Mouse (Mus musculus): ENCODE data around the gene Sptssa. TPM values are rescaled to one million over a fixed set of nuclear protein-coding genes. Genes with fewer than 3 reads are reported as not detected.

Gene Sptssa
- total RNA-seq, 4 experiments from 2014 or later = 25.7 to 28.2 (median 27.2) TPM

DNA sequence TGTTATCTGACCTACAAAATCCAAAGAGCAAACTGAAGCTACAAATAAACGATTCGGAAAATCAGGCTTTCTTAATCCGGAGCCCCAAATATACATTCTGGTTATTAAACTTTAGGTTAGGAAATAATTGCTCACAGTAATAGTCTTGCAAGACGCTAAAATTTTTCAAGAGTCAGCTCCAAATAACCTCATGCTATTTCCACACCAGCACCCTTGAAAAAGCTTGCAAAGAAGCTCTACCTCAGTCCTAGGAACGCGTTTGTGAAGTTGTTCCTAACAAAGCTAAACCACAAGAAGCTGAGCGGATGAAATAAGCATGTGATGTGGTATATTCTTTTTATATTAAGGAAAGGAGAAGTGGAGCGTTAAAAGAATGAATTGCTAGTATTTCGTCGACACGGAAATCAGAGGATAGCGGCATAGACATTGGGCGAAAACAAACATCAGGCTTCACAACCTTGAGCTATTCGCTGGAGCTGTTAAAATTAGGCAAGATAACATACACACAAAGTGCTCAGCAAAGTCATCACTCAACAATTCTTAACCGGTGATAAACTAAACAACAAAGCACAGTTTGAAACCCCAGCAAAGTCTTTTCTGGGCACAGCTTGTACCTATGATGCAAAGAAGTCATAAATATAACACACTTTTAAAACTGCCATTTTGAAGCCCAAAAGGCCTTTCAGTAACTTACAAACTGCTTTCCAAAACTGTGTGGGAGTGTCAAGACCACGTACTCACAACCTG is 908 bp downstream of the Sptssa start:
- DNase-seq (ENCODE audit: low spot score in 2 of 2) = no peak

DNA sequence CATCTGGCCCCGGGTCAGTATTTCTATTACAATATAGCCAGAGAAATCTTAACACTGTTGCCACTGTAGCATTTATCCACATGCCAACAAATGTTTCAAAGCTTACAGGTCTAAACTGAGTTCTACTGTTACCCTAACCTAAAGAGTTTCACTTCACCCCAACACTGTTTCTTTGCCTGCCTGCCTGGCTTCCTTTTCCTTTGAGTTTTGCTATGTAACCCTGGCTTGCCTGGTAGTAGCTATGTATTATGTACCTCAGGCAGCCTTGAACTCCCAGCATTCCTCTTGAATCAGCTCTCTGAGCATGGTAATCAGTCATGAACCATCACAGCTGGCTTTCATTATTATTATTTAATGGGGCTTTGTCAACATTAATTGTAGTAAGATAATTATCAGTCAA is 1.6 kb downstream of the Sptssa start:
- no peak for DNase-seq (ENCODE audit: low spot score in 2 of 2)

DNA sequence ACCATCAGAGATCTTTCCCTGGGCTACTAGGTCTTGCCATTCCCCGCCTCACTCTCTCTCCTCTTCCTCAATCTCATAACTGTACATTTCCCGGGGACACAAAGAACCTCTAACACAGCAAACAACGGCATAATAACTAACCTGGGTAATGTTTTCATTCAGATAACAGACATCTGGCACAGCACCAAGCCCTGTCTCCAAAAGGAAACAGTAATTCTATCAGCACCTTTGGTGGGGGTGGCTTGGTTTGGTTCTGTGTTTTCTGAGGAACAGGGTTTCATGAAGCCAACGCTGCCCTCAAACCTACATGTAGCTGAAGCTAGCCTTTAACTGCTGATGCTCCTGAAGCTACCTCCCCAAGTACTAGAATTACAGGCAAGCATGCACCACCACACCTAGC is 2.2 kb downstream of the Sptssa start:
- DNase-seq (ENCODE audit: low spot score in 2 of 2) = no peak

DNA sequence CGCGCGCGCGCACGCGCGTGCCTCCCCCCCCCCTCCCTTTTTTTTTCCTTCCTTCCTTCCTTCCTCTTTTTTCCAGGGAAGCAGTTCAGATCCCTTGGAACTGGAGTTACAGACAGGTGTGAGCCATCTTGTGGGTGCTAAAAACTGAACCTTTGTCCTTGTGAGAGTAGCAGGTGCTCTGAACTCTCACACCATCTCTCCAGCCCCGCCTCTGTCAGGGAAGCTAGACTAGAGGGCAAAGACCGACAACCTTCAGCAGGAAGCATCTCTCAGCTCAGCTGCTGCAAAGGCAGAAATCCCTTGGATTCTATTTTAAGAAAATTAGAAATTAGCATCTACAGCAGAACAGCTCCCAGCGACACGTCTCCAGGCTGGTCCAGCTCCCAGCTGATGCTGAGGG is 4.0 kb downstream of the Sptssa start:
- no peak for DNase-seq (ENCODE audit: low spot score in 2 of 2)

DNA sequence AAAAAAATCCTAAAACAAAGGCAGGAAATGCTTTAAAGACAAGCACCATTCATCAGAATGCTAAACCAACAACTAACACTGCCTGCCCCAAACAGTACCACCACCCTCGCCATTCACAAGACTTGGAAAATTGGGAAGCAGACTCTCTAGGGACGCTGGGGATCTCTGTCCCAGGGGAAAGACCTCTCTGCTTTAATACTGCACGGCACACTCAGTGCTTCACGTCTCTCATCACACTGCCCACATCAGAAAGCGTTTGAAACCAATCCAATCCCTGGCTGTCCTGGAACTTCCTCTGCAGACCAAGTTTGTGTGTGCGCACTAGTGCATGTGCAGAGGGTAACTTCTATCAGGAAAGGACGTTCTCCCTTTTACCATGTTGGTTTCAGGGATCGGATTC is 4.6 kb downstream of the Sptssa start:
- DNase-seq (ENCODE audit: low spot score in 2 of 2) = no peak

DNA sequence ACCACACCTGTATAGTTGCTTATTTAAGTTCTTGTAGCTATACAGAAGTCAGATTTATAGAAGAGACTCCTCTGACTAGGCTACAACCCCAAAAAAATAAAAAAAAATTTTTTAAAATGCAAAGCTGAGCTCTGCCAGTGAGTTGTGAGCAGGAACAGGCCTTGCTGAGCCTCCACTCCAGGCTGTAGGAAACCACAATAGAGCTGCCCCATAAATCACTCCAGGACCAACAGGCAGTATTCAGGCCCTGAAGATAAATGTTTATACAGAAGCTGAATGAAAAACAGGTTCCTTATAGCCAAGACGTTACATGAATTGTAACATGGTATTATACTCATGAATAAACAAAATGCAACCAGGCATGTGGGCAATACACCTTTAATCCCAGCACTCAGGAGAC is 5.2 kb downstream of the Sptssa start:
- no peak for DNase-seq (ENCODE audit: low spot score in 2 of 2)

DNA sequence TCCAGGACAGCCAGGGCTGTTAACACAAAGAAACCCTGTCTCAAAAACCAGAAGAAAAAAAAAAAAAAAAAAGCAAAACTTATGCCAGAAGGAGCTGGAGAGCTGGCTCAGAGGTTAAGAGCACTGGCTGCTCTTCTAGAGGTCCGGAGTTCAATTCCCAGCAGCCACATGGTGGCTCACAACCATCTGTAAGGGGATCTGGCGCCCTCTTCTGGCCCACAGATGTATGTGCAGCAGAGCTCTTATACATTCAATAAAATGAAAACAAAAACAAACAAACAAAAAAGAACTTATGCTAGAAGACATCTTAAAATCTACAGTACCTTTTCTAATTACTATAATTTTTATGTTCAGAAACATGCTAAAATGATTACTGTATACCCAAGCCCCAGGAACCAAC is 11.4 kb downstream of the Sptssa start:
- no peak for DNase-seq (ENCODE audit: low spot score in 2 of 2)

DNA sequence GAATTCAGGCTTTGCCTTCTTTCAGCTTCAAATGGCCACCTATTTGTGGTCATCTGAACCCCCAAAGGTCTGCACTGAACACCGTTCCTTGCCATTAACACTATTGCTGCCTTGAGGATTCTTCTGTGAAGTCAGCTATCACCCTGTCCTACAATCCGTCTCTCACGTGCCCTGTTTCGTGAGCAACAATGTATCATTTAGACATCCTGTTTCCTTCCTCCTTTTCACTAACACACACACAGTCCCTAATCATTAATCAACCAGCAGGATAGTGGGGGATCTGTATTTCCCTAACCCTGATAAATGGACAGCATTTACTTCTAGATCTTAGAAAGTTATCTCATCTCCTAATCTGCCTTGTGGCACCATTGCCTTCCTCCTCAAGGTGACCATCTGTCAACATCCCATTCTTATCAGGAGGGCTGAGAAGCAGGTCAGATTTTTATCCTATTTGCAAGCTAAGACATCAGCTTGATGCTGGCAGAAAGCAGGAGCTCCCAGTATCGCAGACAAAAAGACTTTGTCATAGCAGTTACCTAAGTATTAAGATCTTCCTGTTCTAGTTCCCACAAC is 13.0 kb downstream of the Sptssa start:
- no peak for DNase-seq (ENCODE audit: low spot score in 2 of 2)

DNA sequence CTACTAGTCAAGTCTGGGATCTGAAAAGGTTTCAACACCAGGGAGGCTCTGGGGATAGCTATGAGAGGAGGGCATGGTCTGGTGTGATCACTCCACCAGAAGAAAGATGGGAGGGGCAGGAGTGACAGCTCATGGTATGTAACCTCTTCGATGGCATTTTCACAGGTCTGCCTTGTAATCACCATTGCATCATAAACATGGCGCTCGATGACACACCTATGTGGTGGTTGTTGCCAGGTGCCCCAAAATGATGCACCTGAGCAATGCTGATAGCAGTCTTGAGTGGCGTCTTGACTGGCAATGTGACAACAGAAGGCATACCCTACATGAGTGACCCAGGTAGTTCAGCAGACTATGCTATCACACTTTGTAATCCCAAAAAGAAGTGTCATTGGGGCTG is 15.0 kb downstream of the Sptssa start:
- no peak for DNase-seq (ENCODE audit: low spot score in 2 of 2)

DNA sequence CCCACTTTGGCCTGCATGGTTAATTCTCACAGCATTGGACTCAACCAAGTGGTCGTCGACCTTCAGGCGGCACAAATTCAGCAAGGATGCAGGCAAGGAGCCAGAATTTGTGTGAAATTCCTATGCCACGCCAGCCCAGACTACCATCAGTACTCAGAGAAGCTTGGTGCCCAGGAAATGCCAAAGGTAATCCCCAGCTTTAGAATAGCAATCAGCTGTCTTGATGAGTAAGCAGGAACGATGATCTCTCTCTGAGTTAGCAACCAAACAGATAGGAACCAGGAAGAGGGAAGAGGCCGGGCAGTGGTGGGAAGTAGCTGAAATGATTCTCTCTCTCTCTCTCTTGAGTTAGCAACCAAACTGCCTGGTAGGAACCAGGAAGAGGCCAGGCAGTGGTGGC is 16.1 kb downstream of the Sptssa start:
- no peak for DNase-seq (ENCODE audit: low spot score in 2 of 2)

DNA sequence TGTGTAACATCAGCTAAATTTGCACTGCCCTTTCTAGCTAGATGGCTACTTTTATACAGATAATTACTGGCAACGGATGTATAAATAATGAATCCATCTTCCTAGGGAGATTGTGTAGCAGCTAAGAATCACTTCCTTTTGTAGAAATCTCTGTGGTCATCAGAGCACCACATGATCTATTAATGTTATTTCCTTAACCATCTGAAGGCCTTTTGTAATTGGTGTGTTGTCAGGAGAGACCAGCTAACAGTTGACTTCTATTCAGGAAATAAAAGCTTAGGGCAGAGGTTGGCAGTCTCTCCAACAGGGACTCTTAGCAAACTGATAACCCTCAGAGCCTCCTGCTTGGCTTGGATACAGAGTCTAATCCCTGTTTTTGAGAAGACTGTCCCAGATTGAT is 19.3 kb downstream of the Sptssa start:
- DNase-seq (ENCODE audit: low spot score in 2 of 2) = no peak

DNA sequence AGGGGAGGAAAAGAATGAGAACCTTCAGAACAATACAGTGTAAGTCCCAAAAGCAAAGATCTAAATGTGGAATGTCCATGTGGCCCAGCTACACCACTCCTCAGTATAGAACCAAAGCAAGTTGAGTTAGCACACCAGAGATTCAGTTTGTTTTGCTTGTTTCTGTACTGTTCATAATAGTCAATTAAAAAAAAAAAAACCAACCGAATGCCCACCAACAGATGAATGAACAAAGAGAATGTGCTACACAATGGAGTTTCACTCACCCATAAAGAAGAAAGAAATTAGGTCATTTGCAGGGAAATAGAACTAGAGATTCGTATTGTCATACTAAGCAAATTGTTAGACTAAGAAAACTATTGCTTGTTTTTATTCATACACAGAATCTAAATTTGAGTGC is 24.2 kb downstream of the Sptssa start:
- DNase-seq (ENCODE audit: low spot score in 2 of 2) = no peak

DNA sequence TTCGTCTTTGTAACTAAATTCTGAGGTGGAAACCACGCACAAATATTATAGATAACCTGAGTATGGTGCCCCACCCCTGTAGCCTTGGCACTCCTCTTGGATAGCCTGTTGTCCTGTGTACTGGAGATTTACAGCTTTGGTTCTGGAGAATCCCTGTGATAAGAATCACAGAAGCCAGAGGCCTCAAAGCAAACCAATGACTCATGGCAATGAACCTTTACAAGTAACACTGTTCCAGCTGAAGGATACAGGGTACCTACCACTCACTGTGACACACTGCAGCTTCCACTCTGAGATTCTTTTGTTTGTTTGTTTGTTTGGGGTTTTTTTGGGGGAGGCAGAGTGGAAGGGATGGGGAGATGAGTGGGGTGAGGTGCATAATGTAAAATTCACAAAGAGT is 34.4 kb downstream of the Sptssa start:
- DNase-seq (ENCODE audit: low spot score in 2 of 2) = no peak

DNA sequence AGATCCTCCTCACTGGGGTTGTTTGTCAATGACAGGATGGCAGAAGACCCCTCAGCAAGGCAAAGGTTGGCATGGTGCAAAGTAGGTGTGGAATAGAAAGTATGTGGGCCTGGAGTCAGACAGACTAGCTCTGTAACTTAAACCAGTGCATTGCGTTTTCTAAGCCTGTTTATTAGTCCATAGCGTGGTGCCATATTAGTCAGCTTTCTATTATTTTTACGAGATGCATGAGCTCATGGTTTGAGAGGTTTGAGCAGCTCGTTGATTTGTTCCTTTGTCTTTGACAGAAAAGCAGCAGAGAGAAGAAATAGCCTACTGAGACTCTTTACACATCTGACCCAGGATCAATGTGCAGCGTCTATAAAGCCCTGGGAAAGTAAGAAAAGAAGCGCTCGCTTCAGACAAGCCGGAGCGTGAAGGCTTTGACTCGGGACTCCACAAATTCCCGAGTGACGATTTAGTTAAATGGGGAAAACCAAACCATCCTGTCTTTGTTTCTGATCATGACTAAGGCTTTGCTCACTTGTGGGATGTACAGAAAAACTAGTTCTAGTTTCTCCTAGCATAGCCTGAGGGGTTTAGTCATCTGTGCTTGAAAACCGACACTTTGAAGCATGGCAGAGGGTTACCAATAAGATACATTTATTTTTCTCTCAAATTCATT is 36.2 kb downstream of the Sptssa start:
- DNase-seq (ENCODE audit: low spot score in 2 of 2) = no peak

DNA sequence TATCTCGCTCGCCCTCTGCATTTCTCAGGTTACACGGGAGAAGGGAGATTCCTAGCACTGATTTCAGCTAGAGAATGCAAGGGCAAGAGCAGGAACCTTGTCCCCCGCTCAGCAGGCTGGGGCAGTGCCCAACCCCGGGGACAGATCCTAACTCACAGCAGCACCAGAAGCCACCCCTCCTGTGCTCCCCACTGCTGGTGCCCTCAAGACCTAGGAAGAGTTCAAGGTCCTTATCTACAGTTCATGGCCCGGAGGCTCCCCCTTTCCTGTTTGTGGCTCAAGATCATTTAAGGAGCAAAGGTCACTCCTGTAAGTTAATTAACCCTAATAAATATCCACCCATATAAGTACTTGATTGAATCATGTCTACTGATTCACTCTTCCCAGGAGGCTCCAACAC is 47.4 kb downstream of the Sptssa start:
- no peak for DNase-seq (ENCODE audit: low spot score in 2 of 2)

DNA sequence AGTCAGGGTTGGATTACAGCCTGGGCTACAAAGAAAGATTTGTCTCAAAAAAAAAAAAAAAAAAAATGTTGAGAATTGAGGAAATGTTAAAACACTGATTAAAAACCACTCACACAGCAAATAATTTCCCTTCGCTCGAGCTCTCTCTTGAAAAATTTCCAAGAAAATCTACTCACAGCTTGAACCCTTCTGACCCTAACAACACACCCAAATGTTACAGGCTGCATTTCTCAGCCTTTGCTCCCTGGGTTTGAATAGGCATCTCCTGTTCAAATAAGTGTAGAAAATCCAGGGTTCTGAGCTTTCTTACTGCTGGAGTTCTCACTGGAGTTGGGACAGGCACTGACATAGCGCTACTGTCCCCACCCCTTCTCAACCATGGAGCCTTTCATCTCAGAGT is 51.2 kb downstream of the Sptssa start:
- DNase-seq (ENCODE audit: low spot score in 2 of 2) = no peak

DNA sequence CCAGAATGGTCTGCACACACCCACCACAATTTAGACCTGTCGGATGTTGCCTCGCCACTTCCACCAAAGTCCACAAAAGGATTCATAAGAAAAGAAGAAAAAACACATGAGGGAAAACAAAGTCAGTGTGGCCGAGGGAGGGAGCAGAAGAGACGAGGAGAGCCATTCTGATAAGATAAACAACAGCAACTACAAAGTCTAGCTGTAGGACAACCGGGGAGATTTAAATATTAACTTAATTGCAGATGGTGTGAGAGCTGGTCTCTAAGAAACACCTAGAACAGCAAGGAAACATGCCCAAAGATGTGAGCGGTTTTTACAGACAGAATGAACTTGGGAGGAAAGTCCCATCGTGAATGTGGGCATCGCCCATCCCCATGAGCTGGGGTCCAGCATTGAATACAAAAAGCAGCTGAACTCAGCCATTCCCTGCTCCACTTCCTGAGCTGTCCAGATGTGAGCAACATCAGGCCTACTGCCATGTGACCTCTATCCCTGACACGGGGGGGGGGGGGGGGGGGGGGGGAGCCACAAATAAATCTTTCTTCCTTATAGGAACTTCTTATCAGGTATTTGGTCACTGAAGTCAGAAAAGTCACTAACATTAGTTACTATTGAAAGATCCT is 52.7 kb downstream of the Sptssa start:
- DNase-seq (ENCODE audit: low spot score in 2 of 2) = no peak

DNA sequence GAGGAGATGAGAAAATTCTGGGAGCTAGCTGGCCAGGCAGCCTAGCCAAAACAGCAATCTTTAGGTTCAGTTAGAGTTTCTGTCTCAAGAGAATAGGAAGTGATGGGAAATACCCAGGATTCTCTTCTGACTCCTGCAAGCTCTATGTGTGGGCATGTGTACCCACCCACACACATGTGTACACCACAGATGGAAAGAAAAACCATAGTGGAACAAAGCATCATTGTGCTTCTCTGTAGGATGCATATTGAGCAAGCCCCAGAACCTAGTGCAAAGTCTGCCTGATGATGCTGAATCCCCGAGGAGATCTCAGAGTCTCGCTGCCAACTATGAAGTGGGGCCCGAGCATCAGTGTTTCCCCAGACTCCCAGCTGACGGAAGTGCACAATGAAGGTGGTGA is 55.9 kb downstream of the Sptssa start:
- DNase-seq (ENCODE audit: low spot score in 2 of 2) = peak in 1 of 2 experiments; percentile 23

DNA sequence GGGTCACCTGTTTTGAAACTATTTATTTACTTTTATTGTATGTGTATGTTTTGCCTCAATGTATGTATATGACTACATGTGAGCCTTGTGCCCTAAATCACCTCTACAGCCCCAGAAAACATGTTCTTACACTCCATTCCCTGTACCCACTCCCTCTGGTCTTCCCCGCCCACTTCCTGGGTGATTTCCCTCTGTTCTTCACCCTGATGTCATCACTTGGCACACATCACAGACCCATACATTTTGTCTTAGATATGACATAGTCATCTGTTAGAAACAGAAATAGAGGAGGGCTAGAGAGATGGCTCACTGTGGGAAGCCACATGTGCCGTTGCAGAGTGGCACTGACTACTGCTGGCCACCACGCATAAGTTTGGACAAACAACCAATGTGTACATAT is 58.0 kb downstream of the Sptssa start:
- DNase-seq (ENCODE audit: low spot score in 2 of 2) = no peak

DNA sequence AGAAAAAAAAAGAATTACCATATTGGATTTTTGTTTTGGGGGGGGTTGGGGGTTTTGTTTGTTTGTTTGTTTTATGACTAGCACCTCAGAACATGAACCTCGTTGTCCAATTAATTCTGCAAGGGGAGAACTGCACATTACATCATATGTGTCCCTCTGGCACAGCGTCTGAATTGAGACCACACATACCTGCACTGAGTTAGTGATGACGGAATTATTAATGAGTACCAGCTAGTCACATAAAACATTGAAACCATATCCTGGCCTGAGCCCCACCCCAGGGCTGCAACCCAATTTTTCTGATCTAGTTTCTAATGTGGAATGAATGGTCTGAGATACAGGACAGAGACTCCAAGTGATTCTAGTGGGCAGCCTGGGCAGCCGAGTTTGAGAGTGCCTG is 59.7 kb downstream of the Sptssa start:
- no peak for DNase-seq (ENCODE audit: low spot score in 2 of 2)

Data from left cerebral cortex, adult 8-10 months (tissue).